Mouse (Mus musculus) stomach, postnatal 0 days (tissue): ENCODE data around the gene Krt20. TPM values are rescaled to one million over a fixed set of nuclear protein-coding genes. Genes with fewer than 3 reads are reported as not detected.
A peak's percentile ranks its signal among the peaks of the same experiment; 100 is the strongest.

ENCODE experiments used
- ATAC-seq: fragments of 200-750 bp; cut with Nextera tagmentation; 2 replicates; pipeline ENCODE4 v1.8.0; 2017; ENCODE audit not compliant: low FRiP score, low TSS enrichment
- DNase-seq: peaks from one replicate; pipeline ENCODE4 v3.0.0-alpha.2; 2016; ENCODE audit warnings: low spot score
- H3K27ac ChIP-seq: fragments of 300-500 bp; sonication (generic); replicated peaks from 2 replicates; pipeline ENCODE4 v1.5.1; 2014; ENCODE audit warnings: mild to moderate bottlenecking, control low read depth
- H3K27me3 ChIP-seq: fragments of 300-500 bp; sonication (generic); 2 replicates; pipeline ENCODE4 v1.6.1; 2014; ENCODE audit warnings: low read length; ENCODE audit not compliant: control insufficient read depth, insufficient read depth
- H3K36me3 ChIP-seq: fragments of 300-500 bp; sonication (generic); 2 replicates; pipeline ENCODE4 v1.6.1; 2014; ENCODE audit warnings: low read length, mixed read lengths; ENCODE audit not compliant: control insufficient read depth, insufficient read depth
- H3K4me1 ChIP-seq: fragments of 300-500 bp; sonication (generic); replicated peaks from 2 replicates; pipeline ENCODE4 v1.6.1; 2014; ENCODE audit warnings: antibody characterized with exemption; ENCODE audit not compliant: control insufficient read depth, insufficient read depth
- H3K4me2 ChIP-seq: fragments of 300-500 bp; sonication (generic); replicated peaks from 2 replicates; pipeline ENCODE4 v1.6.1; 2014; ENCODE audit warnings: low read depth, mild to moderate bottlenecking, control low read depth, moderate library complexity
- H3K4me3 ChIP-seq: fragments of 300-500 bp; sonication (generic); 2 replicates; pipeline ENCODE4 v1.5.1; 2014; ENCODE audit warnings: low read depth, low read length, control low read depth
- H3K9ac ChIP-seq: fragments of 300-500 bp; sonication (generic); 2 replicates; pipeline ENCODE4 v1.6.1; 2014; ENCODE audit warnings: mild to moderate bottlenecking, low read length, control low read depth, mixed read lengths
- H3K9me3 ChIP-seq: fragments of 300-500 bp; sonication (generic); 2 replicates; pipeline ENCODE4 v1.6.1; 2016; ENCODE audit warnings: low read length; ENCODE audit not compliant: control insufficient read depth
- CTCF ChIP-seq: IDR thresholded peaks from 2 replicates; pipeline ENCODE4 v1.5.1; 2016; ENCODE audit warnings: antibody characterized with exemption, low read depth, mild to moderate bottlenecking, moderate library complexity
- EP300 ChIP-seq: optimal IDR thresholded peaks from 2 replicates; pipeline ENCODE3; 2016; ENCODE audit warnings: antibody characterized with exemption
- WGBS: fragments of 180-500 bp; shearing (Covaris S2); extraction: QIAGEN DNeasy Blood & Tissue Kit; methylation state at CpG from one replicate; pipeline ENCODE4 v1.1.7; 2014; 5-methylcytosine and 5-hydroxymethylcytosine counted together
- polyA plus RNA-seq: library from polyadenylated mRNA; unstranded; fragments of >200 nt; fragmentation: Nextera tagmentation; extraction: Ambion mirVana; gene quantifications from 2 replicates; pipeline ENCODE4 v1.2.1, GENCODE M21; 2015

The Krt20 gene
- polyA plus RNA-seq, 1 experiment from 2014 or later = 110 TPM

- Histone ChIP-seq H3K9ac (no peak overlapping the region), H3K4me2 (no peak overlapping the region), H3K27me3 (no peaks in the 10 kb centered on the region), H3K27ac (peak overlapping the region; percentile 56), H3K9me3 (no peaks in the 10 kb centered on the region), H3K4me3 (no peak overlapping the region), H3K36me3 (no peaks in the 10 kb centered on the region), H3K4me1 (no peaks in the 10 kb centered on the region)
- 50% methylated on average over 11 of the region's 11 CpGs for WGBS
- TF ChIP-seq CTCF = no peak
- no peak for TF ChIP-seq EP300
- ATAC-seq (peak; percentile 76), DNase-seq (peak; percentile 79)
These were observed 30.6 kb upstream of the Krt20 start for GRCm38 (mm10) chr11:99468566-99468965.

GRCm38 (mm10) chr11:99466316-99466715, 28.4 kb upstream of the Krt20 start:
- Histone ChIP-seq H3K9me3 (no peaks in the 10 kb centered on the region), H3K27me3 (no peaks in the 10 kb centered on the region), H3K27ac (peak overlapping the region; percentile 41; the same call in 1 of the 2 replicates), H3K4me1 (no peaks in the 10 kb centered on the region), H3K36me3 (no peaks in the 10 kb centered on the region), H3K4me2 (no peak overlapping the region), H3K9ac (no peak overlapping the region), H3K4me3 (no peak overlapping the region)
- WGBS = 11% methylated on average over 7 of the region's 7 CpGs
- no peak for ATAC-seq
- DNase-seq = no peak
- no peak for TF ChIP-seq EP300
- TF ChIP-seq CTCF = no peak

- Histone ChIP-seq H3K27me3 (no peaks in the 10 kb centered on the region), H3K9ac (no peak overlapping the region), H3K4me2 (no peak overlapping the region), H3K4me1 (no peaks in the 10 kb centered on the region), H3K4me3 (no peak overlapping the region), H3K9me3 (no peaks in the 10 kb centered on the region), H3K36me3 (no peaks in the 10 kb centered on the region), H3K27ac (no peak overlapping the region)
- WGBS = 2% methylated on average over 5 of the region's 5 CpGs
- ATAC-seq = no peak
- DNase-seq = peak; percentile 90
- TF ChIP-seq CTCF (peak; percentile 86), EP300 (no peak)
These were observed 26.9 kb upstream of the Krt20 start for GRCm38 (mm10) chr11:99464836-99465235.

GRCm38 (mm10) chr11:99463155-99463554, 25.2 kb upstream of the Krt20 start:
- Histone ChIP-seq H3K4me2 (no peak overlapping the region), H3K4me3 (no peak overlapping the region), H3K9me3 (no peaks in the 10 kb centered on the region), H3K27ac (no peak overlapping the region), H3K27me3 (no peaks in the 10 kb centered on the region), H3K36me3 (no peaks in the 10 kb centered on the region), H3K9ac (no peak overlapping the region), H3K4me1 (no peaks in the 10 kb centered on the region)
- TF ChIP-seq CTCF (peak; percentile 98), EP300 (no peak)
- WGBS = 9% methylated on average over 8 of the region's 8 CpGs
- ATAC-seq = no peak
- DNase-seq = peak; percentile 76

- TF ChIP-seq EP300 = no peak
- TF ChIP-seq CTCF = no peak
- Histone ChIP-seq H3K4me2 (no peak overlapping the region), H3K36me3 (no peaks in the 10 kb centered on the region), H3K4me1 (no peaks in the 10 kb centered on the region), H3K9me3 (no peaks in the 10 kb centered on the region), H3K27ac (peak overlapping the region; percentile 56; the same call in 1 of the 2 replicates), H3K4me3 (no peak overlapping the region), H3K27me3 (no peaks in the 10 kb centered on the region), H3K9ac (no peak overlapping the region)
- ATAC-seq = peak; percentile 76
- WGBS = 52% methylated on average over 7 of the region's 7 CpGs
- DNase-seq = peak; percentile 71
These were observed 23.8 kb upstream of the Krt20 start for GRCm38 (mm10) chr11:99461736-99462135.

GRCm38 (mm10) chr11:99458887-99459286, 20.9 kb upstream of the Krt20 start:
- no peaks in the 10 kb centered on the region for H3K4me1 ChIP-seq
- 34% methylated on average over 7 of the region's 7 CpGs for whole genome bisulfite sequencing
- H3K4me2 ChIP-seq = no peak overlapping the region
- peak; percentile 81 for ATAC-seq
- peak overlapping the region; percentile 46; the same call in 1 of the 2 replicates for H3K27ac ChIP-seq
- no peak overlapping the region for H3K4me3 ChIP-seq
- no peak overlapping the region for H3K9ac ChIP-seq
- H3K27me3 ChIP-seq = no peaks in the 10 kb centered on the region
- no peaks in the 10 kb centered on the region for H3K9me3 ChIP-seq
- DNase-seq = peak; percentile 69
- H3K36me3 ChIP-seq = no peaks in the 10 kb centered on the region
- TF ChIP-seq EP300 (no peak), CTCF (peak; percentile 7; the same call in 1 of the 2 replicates)
